Mouse (Mus musculus) testis, postnatal 14 days (tissue): ENCODE measurements around the gene Tbc1d1.
A peak's percentile ranks its signal among the peaks of the same experiment; 100 is the strongest.

Source experiments
- DNase-seq: peaks from one replicate; pipeline ENCODE4 v3.0.0; 2021; ENCODE audit warnings: low spot score

Tbc1d1 gene

GRCm38 (mm10) chr5:64280191-64280590 lies 124.1 kb downstream of the Tbc1d1 start:
- DNase-seq: no peak

- DNase-seq: no peak
These were observed 124.5 kb downstream of the Tbc1d1 start for GRCm38 (mm10) chr5:64280613-64281012.

- no peak for DNase-seq
These were observed 125.6 kb downstream of the Tbc1d1 start for GRCm38 (mm10) chr5:64281674-64282073.

GRCm38 (mm10) chr5:64282594-64282993 lies 126.5 kb downstream of the Tbc1d1 start:
- no peak for DNase-seq

- no peak for DNase-seq
These were observed 129.2 kb downstream of the Tbc1d1 start for GRCm38 (mm10) chr5:64285289-64285688.

- no peak for DNase-seq
These were observed 129.7 kb downstream of the Tbc1d1 start for GRCm38 (mm10) chr5:64285851-64286250.

GRCm38 (mm10) chr5:64287287-64287686 lies 131.2 kb downstream of the Tbc1d1 start:
- no peak for DNase-seq

GRCm38 (mm10) chr5:64288031-64288928 lies 132.2 kb downstream of the Tbc1d1 start:
- no peak for DNase-seq

- DNase-seq: peak; percentile 67
These were observed 133.3 kb downstream of the Tbc1d1 start for GRCm38 (mm10) chr5:64289202-64290060.

GRCm38 (mm10) chr5:64290061-64290345 lies 133.9 kb downstream of the Tbc1d1 start:
- no peak for DNase-seq

GRCm38 (mm10) chr5:64291657-64292056 lies 135.6 kb downstream of the Tbc1d1 start:
- no peak for DNase-seq

GRCm38 (mm10) chr5:64295621-64296020 lies 139.5 kb downstream of the Tbc1d1 start:
- DNase-seq: no peak

GRCm38 (mm10) chr5:64296328-64296727 lies 140.2 kb downstream of the Tbc1d1 start:
- DNase-seq: peak; percentile 52

GRCm38 (mm10) chr5:64297100-64297499 lies 141.0 kb downstream of the Tbc1d1 start:
- DNase-seq: no peak

- DNase-seq: no peak
These were observed 142.4 kb downstream of the Tbc1d1 start for GRCm38 (mm10) chr5:64298331-64299036.

GRCm38 (mm10) chr5:64299508-64300324 lies 143.6 kb downstream of the Tbc1d1 start:
- no peak for DNase-seq

- no peak for DNase-seq
These were observed 145.1 kb downstream of the Tbc1d1 start for GRCm38 (mm10) chr5:64301246-64301645.

GRCm38 (mm10) chr5:64307289-64307688 lies 151.2 kb downstream of the Tbc1d1 start:
- no peak for DNase-seq

- no peak for DNase-seq
These were observed 156.2 kb downstream of the Tbc1d1 start for GRCm38 (mm10) chr5:64312295-64312694.

GRCm38 (mm10) chr5:64313481-64313880 lies 157.4 kb downstream of the Tbc1d1 start:
- DNase-seq: no peak

GRCm38 (mm10) chr5:64314288-64315052 lies 158.4 kb downstream of the Tbc1d1 start:
- DNase-seq: no peak
